Mouse (Mus musculus) hindbrain, embryonic 16.5 days (tissue): Measurements from ENCODE around the gene Snx1. TPM values are rescaled to one million over a fixed set of nuclear protein-coding genes. Genes with fewer than 3 reads are reported as not detected.

Experiments used
- ATAC-seq: fragments of 200-750 bp; cut with Nextera tagmentation; 2 replicates; pipeline ENCODE4 v1.8.0; 2017; ENCODE audit warnings: moderate TSS enrichment, moderate library complexity
- H3K27ac ChIP-seq: fragments of 300-500 bp; sonication (generic); 2 replicates; pipeline ENCODE4 v1.5.1; 2014; ENCODE audit warnings: low read depth, mild to moderate bottlenecking, control low read depth, low read length, moderate library complexity
- H3K27me3 ChIP-seq: fragments of 300-500 bp; sonication (generic); replicated peaks from 2 replicates; pipeline ENCODE4 v1.6.1; 2014; ENCODE audit warnings: low read length; ENCODE audit not compliant: control insufficient read depth, insufficient read depth
- H3K36me3 ChIP-seq: fragments of 300-500 bp; sonication (generic); 2 replicates; pipeline ENCODE4 v1.6.1; 2014; ENCODE audit warnings: mild to moderate bottlenecking, low read length, moderate library complexity, mixed read lengths; ENCODE audit not compliant: control insufficient read depth, insufficient read depth
- H3K4me1 ChIP-seq: fragments of 300-500 bp; sonication (generic); 2 replicates; pipeline ENCODE4 v1.6.1; 2014; ENCODE audit warnings: low read depth, low read length; ENCODE audit not compliant: control insufficient read depth, insufficient read depth
- H3K4me2 ChIP-seq: fragments of 300-500 bp; sonication (generic); 2 replicates; pipeline ENCODE4 v1.6.1; 2014; ENCODE audit warnings: mild to moderate bottlenecking, low read length, control low read depth, moderate library complexity
- H3K4me3 ChIP-seq: fragments of 300-500 bp; sonication (generic); 2 replicates; pipeline ENCODE4 v1.5.1; 2014; ENCODE audit warnings: mild to moderate bottlenecking, low read length, control low read depth, moderate library complexity
- H3K9ac ChIP-seq: fragments of 300-500 bp; sonication (generic); 2 replicates; pipeline ENCODE4 v1.6.1; 2014; ENCODE audit warnings: low read depth, mild to moderate bottlenecking, control low read depth, low read length, moderate library complexity
- H3K9me3 ChIP-seq: fragments of 300-500 bp; sonication (generic); 2 replicates; pipeline ENCODE4 v1.6.1; 2014; ENCODE audit warnings: mild to moderate bottlenecking, low read length, moderate library complexity; ENCODE audit not compliant: control insufficient read depth
- WGBS: fragments of 180-500 bp; shearing (Covaris S2); extraction: QIAGEN DNeasy Blood & Tissue Kit; methylation state at CpG from one replicate; pipeline ENCODE4 v1.1.7; 2014; 5-methylcytosine and 5-hydroxymethylcytosine counted together
- polyA plus RNA-seq: library from polyadenylated mRNA; unstranded; fragments of >200 nt; fragmentation: Nextera tagmentation; extraction: Ambion mirVana; gene quantifications from 2 replicates; pipeline ENCODE4 v1.2.1, GENCODE M21; 2015

The Snx1 gene
- polyA plus RNA-seq, 1 experiment from 2014 or later: 77.2 TPM

DNA sequence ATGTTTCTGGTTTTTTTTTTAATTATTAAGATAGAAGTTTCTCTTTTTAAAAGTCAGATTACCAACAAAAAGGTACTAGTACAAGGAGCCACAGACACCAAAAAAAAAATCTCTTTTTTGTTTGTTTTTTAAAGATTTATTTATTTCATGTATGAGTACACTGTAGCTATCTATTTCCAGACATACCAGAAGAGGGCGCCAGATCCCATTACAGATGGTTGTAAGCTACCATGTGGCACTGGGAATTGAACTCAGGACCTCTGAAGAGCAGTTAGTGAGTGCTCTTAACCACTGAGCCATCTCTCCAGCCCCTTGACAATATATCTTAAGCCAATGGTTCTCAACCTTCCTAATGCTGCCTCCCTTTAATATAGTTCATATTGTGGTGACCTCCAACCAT is 72.8 kb downstream of the Snx1 start:
- Histone ChIP-seq H3K9me3 (no peaks in the 10 kb centered on the region), H3K9ac (no peak overlapping the region), H3K27ac (no peak overlapping the region), H3K4me1 (no peaks in the 10 kb centered on the region), H3K4me3 (no peak overlapping the region), H3K4me2 (no peak overlapping the region), H3K27me3 (no peaks in the 10 kb centered on the region), H3K36me3 (no peaks in the 10 kb centered on the region)
- ATAC-seq: no peak
- WGBS: 43% methylated on average over 1 of the region's 1 CpGs

DNA sequence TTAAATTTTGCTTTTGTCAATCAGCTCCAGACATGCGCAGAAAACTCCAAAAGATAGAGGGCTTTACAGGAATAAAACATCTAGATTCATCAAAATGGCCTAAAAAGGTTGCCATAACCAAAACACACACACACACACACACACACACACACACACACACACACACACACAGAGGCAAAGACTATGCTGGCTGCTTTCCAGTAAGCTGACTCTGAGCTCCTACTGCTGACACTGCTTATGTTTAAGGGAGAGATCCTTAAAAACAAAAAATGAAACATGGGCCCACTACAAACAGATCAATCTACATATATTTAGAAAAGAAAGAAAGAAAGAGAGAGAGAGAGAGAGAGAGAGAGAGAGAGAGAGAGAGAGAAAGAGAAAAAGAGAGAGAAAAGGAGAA is 73.7 kb downstream of the Snx1 start:
- Histone ChIP-seq H3K9me3 (no peaks in the 10 kb centered on the region), H3K4me1 (no peaks in the 10 kb centered on the region), H3K27me3 (no peaks in the 10 kb centered on the region), H3K36me3 (no peaks in the 10 kb centered on the region), H3K27ac (no peak overlapping the region), H3K4me3 (no peak overlapping the region), H3K4me2 (no peak overlapping the region), H3K9ac (no peak overlapping the region)
- no peak for ATAC-seq
- WGBS: 97% methylated on average over 1 of the region's 1 CpGs

DNA sequence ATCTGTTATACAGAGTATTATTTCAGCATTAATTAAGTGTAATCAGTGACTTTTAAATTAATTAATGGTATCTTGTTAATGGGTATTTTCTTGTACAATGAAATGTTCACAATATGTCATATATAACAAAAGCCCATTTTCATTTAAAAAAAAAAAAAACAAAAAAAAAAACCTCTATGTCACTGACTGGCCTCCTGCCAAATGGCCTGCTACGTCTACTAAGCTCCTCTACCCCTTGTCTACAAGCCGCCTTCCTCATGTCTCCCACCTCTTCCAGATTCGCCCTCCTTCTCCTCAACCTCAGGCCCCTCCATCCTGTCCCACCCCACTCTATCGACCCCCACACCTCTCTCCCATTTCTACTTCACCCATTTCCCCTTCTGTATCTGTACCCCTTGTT is 74.9 kb downstream of the Snx1 start:
- H3K36me3 ChIP-seq: no peaks in the 10 kb centered on the region
- no peak overlapping the region for H3K27ac ChIP-seq
- no peak for ATAC-seq
- no peaks in the 10 kb centered on the region for H3K9me3 ChIP-seq
- no peaks in the 10 kb centered on the region for H3K4me1 ChIP-seq
- H3K4me3 ChIP-seq: no peak overlapping the region
- WGBS: 76% methylated on average over 4 of the region's 4 CpGs
- no peaks in the 10 kb centered on the region for H3K27me3 ChIP-seq
- H3K9ac ChIP-seq: no peak overlapping the region
- H3K4me2 ChIP-seq: no peak overlapping the region

DNA sequence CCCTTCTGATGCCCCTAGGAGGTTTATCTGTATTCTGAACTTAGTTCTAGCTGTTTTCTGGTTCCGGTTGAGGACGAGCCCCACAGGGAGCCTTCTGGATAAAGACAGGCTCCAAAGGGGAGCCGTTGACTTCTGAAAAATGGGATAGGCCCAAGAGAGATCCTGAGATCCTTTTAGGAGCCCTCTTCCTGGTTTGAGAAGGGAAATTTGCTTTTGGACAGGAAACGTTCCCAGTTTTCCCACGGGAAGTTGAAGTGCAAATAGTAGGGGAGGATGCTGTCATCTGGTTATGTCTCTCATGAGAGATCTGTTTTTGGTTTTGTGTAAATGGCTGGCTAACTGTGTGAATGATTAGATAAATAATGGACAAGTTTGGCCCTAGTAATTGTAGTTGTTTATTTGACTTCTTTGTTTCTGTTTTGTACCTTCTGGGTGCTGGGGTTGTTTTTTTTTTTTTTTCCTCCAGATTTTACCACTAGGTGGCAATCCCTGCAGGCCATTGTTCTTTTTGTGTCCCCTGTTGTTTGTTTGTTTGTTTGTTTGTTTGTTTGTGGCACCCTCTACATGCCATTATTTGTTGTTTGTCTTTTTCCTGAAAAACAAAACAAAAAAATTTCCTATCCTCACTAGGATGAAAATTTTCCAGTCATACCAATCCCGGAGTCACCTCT is 76.3 kb downstream of the Snx1 start:
- no peak overlapping the region for H3K9ac ChIP-seq
- H3K9me3 ChIP-seq: no peaks in the 10 kb centered on the region
- 67% methylated on average over 6 of the region's 6 CpGs for WGBS
- H3K4me1 ChIP-seq: no peaks in the 10 kb centered on the region
- no peak overlapping the region for H3K4me2 ChIP-seq
- H3K27me3 ChIP-seq: no peaks in the 10 kb centered on the region
- no peak overlapping the region for H3K27ac ChIP-seq
- no peaks in the 10 kb centered on the region for H3K36me3 ChIP-seq
- ATAC-seq: no peak
- H3K4me3 ChIP-seq: no peak overlapping the region

DNA sequence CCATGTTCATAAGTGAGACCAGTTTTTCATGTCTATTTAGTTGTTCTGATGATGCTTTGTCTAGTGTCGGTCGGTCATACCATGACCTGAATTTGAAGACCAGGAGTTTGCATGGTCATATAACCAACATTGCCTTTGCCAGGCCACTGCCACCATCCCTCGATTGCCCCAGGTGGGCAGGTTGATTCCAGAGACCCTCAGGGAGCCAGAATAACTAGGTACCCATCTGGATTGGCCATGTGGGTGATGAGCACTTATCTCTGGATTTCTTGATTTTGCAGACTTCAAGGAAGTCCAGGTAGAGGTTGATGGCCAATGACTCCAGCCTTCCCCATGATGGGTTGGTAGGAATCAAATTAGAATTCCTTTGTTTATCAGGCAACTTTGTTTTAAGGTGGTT is 83.1 kb downstream of the Snx1 start:
- H3K4me1 ChIP-seq: no peaks in the 10 kb centered on the region
- WGBS: 98% methylated on average over 3 of the region's 3 CpGs

DNA sequence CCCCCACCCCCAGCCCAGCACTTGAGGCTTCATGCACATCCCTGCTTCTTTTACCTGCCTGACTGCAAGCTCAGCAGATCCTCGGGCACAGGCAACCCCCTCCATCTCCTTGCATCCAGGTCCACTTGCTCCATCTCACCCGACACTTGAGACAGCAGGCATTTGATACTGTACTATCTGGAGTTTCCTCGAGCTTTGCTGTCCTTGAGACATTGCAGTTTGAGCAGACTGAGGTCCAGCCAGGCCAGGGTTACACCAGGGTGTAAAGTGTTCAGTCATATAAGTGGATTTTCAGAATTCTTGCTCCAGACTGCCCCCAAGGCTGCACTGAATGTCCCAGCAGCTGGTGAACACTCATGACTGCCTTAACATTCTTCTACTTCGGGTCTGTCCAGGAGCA is 84.1 kb downstream of the Snx1 start:
- no peak overlapping the region for H3K27ac ChIP-seq
- H3K27me3 ChIP-seq: no peaks in the 10 kb centered on the region
- no peaks in the 10 kb centered on the region for H3K9me3 ChIP-seq
- WGBS: 88% methylated on average over 4 of the region's 4 CpGs
- no peaks in the 10 kb centered on the region for H3K4me1 ChIP-seq
- no peak for ATAC-seq
- H3K4me3 ChIP-seq: no peak overlapping the region
- H3K4me2 ChIP-seq: no peak overlapping the region
- H3K36me3 ChIP-seq: peaks cover 3% of the 10 kb centered on the region; the same call in 1 of the 2 replicates
- H3K9ac ChIP-seq: no peak overlapping the region

More for the DNA sequence above, 83.1 kb downstream of the Snx1 start:
- H3K36me3 ChIP-seq: peaks cover 3% of the 10 kb centered on the region; the same call in 1 of the 2 replicates
- no peak overlapping the region for H3K4me2 ChIP-seq
- H3K4me3 ChIP-seq: no peak overlapping the region
- no peaks in the 10 kb centered on the region for H3K27me3 ChIP-seq
- ATAC-seq: no peak
- H3K9ac ChIP-seq: no peak overlapping the region
- no peaks in the 10 kb centered on the region for H3K9me3 ChIP-seq
- H3K27ac ChIP-seq: no peak overlapping the region

DNA sequence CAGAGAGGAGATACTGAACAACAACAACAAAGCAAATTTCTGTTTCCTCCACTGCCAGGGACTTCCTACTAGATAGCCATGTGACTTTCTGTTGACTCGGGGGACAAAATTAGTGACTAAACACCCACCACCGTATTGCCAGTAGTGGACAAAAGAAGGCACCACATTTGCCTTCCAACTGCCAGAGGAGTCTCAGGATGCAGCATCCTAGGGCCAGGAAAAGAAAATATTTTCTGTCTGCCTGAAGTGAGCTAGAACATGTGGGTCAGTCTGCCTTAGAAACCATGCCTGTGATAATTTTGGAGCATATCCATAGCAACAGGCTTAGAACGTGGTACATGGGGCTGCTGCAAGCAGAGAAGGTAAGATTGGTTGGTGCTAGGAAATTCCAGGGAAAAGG is 85.6 kb downstream of the Snx1 start:
- Histone ChIP-seq H3K27me3 (no peaks in the 10 kb centered on the region), H3K9me3 (no peaks in the 10 kb centered on the region), H3K4me3 (no peak overlapping the region), H3K27ac (no peak overlapping the region), H3K36me3 (peaks cover 4% of the 10 kb centered on the region; the same call in 1 of the 2 replicates), H3K9ac (no peak overlapping the region), H3K4me2 (no peak overlapping the region), H3K4me1 (no peaks in the 10 kb centered on the region)
- 90% methylated on average over 3 of the region's 3 CpGs for WGBS
- no peak for ATAC-seq

DNA sequence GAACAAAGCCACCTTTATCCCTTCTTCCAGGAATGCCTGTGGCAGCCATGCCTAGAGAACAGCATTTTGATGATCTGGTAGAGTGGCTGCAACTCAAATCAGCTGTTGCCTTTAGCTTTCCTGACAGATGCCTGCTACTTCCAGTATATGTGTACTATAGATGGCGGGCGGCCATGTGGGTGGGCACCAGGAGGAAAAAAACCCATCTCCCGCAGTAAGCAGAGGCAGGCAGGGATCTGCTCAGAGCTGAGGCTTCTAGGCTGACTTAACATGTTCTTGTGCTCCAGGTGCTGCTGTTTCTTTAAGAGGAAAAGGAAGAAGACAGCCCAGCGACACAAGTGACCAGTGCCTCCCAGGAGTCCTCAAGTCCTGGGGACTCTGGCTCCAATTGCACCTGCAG is 87.1 kb downstream of the Snx1 start:
- H3K9me3 ChIP-seq: no peaks in the 10 kb centered on the region
- no peak for ATAC-seq
- peaks cover 6% of the 10 kb centered on the region; the same call in 1 of the 2 replicates for H3K36me3 ChIP-seq
- no peak overlapping the region for H3K4me2 ChIP-seq
- H3K4me3 ChIP-seq: no peak overlapping the region
- H3K27ac ChIP-seq: no peak overlapping the region
- H3K9ac ChIP-seq: no peak overlapping the region
- H3K27me3 ChIP-seq: no peaks in the 10 kb centered on the region
- 79% methylated on average over 4 of the region's 4 CpGs for WGBS
- no peaks in the 10 kb centered on the region for H3K4me1 ChIP-seq

DNA sequence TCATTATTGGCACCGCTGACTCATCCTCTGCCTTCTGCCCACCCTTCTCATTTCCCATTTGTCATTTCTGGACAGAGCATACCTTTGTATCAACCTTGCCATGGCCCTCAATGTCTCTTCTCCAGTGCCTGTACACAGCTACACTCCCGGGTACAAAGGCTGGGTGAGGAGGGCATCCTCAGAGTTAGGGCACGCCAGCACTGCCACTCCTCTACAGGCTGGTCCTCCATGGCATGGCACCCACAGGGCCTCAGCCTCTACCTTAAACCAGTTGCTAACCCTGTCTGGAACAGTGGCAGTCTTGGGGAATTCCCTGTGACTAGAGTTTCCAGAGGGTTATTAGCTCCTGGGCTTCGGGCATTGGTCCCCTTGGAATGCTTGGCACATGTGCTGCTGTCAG is 87.8 kb downstream of the Snx1 start:
- H3K4me3 ChIP-seq: no peak overlapping the region
- WGBS: 94% methylated on average over 4 of the region's 4 CpGs
- no peaks in the 10 kb centered on the region for H3K27me3 ChIP-seq
- no peak overlapping the region for H3K9ac ChIP-seq
- no peaks in the 10 kb centered on the region for H3K4me1 ChIP-seq
- H3K4me2 ChIP-seq: no peak overlapping the region
- no peak for ATAC-seq
- no peak overlapping the region for H3K27ac ChIP-seq
- H3K9me3 ChIP-seq: no peaks in the 10 kb centered on the region
- peaks cover 6% of the 10 kb centered on the region; the same call in 1 of the 2 replicates for H3K36me3 ChIP-seq
